Mouse (Mus musculus) G1E (cell line): Measurements from ENCODE around the gene Pcsk4.

ENCODE experiments used
- CTCF ChIP-seq: IDR thresholded peaks from 2 replicates; pipeline ENCODE4 v1.5.1; 2012; ENCODE audit warnings: low read depth, low read length, inconsistent platforms, mixed read lengths
- GATA1 ChIP-seq: IDR thresholded peaks from 2 replicates; pipeline ENCODE4 v1.6.1; 2012; ENCODE audit warnings: borderline replicate concordance, low read length, inconsistent platforms, mixed read lengths

GRCm38 (mm10) chr10:80351896-80352295 lies 22.6 kb upstream of the Pcsk4 start:
- TF ChIP-seq CTCF: no peak
- no peak for TF ChIP-seq GATA1
